Mouse (Mus musculus): ENCODE data around the gene Kcnk5. TPM values are rescaled to one million over a fixed set of nuclear protein-coding genes. Genes with fewer than 3 reads are reported as not detected.

Kcnk5 gene
- polyA plus RNA-seq, 1 experiment: 48.0 TPM

GRCm38 (mm10) chr14:20202655-20203181, 21.1 kb upstream of the Kcnk5 start:
- Histone ChIP-seq H3K36me3 (ENCODE audit: control insufficient read depth, insufficient read depth, low read length) (no peaks in the 10 kb centered on the region), H3K4me3 (ENCODE audit: low read depth, low read length) (no peak overlapping the region), H3K27ac (ENCODE audit: insufficient read depth, low read depth, low read length) (no peak overlapping the region), H3K4me1 (ENCODE audit: control insufficient read depth, insufficient read depth, insufficient read length, low read length) (peaks cover 3% of the 10 kb centered on the region; the same call in 1 of the 2 replicates), H3K27me3 (ENCODE audit: control insufficient read depth, insufficient read depth, low read length) (no peaks in the 10 kb centered on the region)
- TF ChIP-seq CTCF (IDR thresholded peaks at IDR 0.05; ENCODE audit: extremely low read depth, insufficient read length, insufficient replicate concordance, low read depth, low read length): no peak
- no peak for TF ChIP-seq POLR2A (IDR thresholded peaks at IDR 0.05; ENCODE audit: low read depth, low read length)
- WGBS: 84% methylated on average over 5 of the region's 5 CpGs

- Histone ChIP-seq H3K4me3 (ENCODE audit: low read depth, low read length) (no peak overlapping the region), H3K36me3 (ENCODE audit: control insufficient read depth, insufficient read depth, low read length) (no peaks in the 10 kb centered on the region), H3K27ac (ENCODE audit: insufficient read depth, low read depth, low read length) (no peak overlapping the region), H3K27me3 (ENCODE audit: control insufficient read depth, insufficient read depth, low read length) (no peaks in the 10 kb centered on the region), H3K4me1 (ENCODE audit: control insufficient read depth, insufficient read depth, insufficient read length, low read length) (peaks cover 3% of the 10 kb centered on the region; the same call in 1 of the 2 replicates)
- WGBS: 83% methylated on average over 8 of the region's 8 CpGs
- TF ChIP-seq CTCF (IDR thresholded peaks at IDR 0.05; ENCODE audit: extremely low read depth, insufficient read length, insufficient replicate concordance, low read depth, low read length): no peak
- TF ChIP-seq POLR2A (IDR thresholded peaks at IDR 0.05; ENCODE audit: low read depth, low read length): no peak
These were observed 19.6 kb upstream of the Kcnk5 start for GRCm38 (mm10) chr14:20201066-20201683.

GRCm38 (mm10) chr14:20193103-20193715, 11.6 kb upstream of the Kcnk5 start:
- Histone ChIP-seq H3K27ac (ENCODE audit: insufficient read depth, low read depth, low read length) (peak overlapping the region; percentile 69), H3K27me3 (ENCODE audit: control insufficient read depth, insufficient read depth, low read length) (no peaks in the 10 kb centered on the region), H3K4me3 (ENCODE audit: low read depth, low read length) (no peak overlapping the region), H3K36me3 (ENCODE audit: control insufficient read depth, insufficient read depth, low read length) (no peaks in the 10 kb centered on the region), H3K4me1 (ENCODE audit: control insufficient read depth, insufficient read depth, insufficient read length, low read length) (peaks cover 13% of the 10 kb centered on the region; the same call in 1 of the 2 replicates)
- WGBS: 36% methylated on average over 4 of the region's 4 CpGs
- no peak for TF ChIP-seq POLR2A (IDR thresholded peaks at IDR 0.05; ENCODE audit: low read depth, low read length)
- TF ChIP-seq CTCF (IDR thresholded peaks at IDR 0.05; ENCODE audit: extremely low read depth, insufficient read length, insufficient replicate concordance, low read depth, low read length): no peak

GRCm38 (mm10) chr14:20191136-20191735, 9.6 kb upstream of the Kcnk5 start:
- WGBS: 72% methylated on average over 5 of the region's 5 CpGs
- Histone ChIP-seq H3K36me3 (ENCODE audit: control insufficient read depth, insufficient read depth, low read length) (no peaks in the 10 kb centered on the region), H3K27me3 (ENCODE audit: control insufficient read depth, insufficient read depth, low read length) (no peaks in the 10 kb centered on the region), H3K4me1 (ENCODE audit: control insufficient read depth, insufficient read depth, insufficient read length, low read length) (peaks cover 13% of the 10 kb centered on the region; the same call in 1 of the 2 replicates), H3K4me3 (ENCODE audit: low read depth, low read length) (no peak overlapping the region), H3K27ac (ENCODE audit: insufficient read depth, low read depth, low read length) (peak overlapping the region; percentile 61)
- TF ChIP-seq CTCF (IDR thresholded peaks at IDR 0.05; ENCODE audit: extremely low read depth, insufficient read length, insufficient replicate concordance, low read depth, low read length): no peak
- TF ChIP-seq POLR2A (IDR thresholded peaks at IDR 0.05; ENCODE audit: low read depth, low read length): no peak

GRCm38 (mm10) chr14:20189751-20190150, 8.1 kb upstream of the Kcnk5 start:
- Histone ChIP-seq H3K27ac (ENCODE audit: insufficient read depth, low read depth, low read length) (peak overlapping the region; percentile 85), H3K4me3 (ENCODE audit: low read depth, low read length) (no peak overlapping the region), H3K4me1 (ENCODE audit: control insufficient read depth, insufficient read depth, insufficient read length, low read length) (peaks cover 21% of the 10 kb centered on the region; the same call in 1 of the 2 replicates), H3K36me3 (ENCODE audit: control insufficient read depth, insufficient read depth, low read length) (no peaks in the 10 kb centered on the region), H3K27me3 (ENCODE audit: control insufficient read depth, insufficient read depth, low read length) (no peaks in the 10 kb centered on the region)
- TF ChIP-seq POLR2A (IDR thresholded peaks at IDR 0.05; ENCODE audit: low read depth, low read length): no peak
- no peak for TF ChIP-seq CTCF (IDR thresholded peaks at IDR 0.05; ENCODE audit: extremely low read depth, insufficient read length, insufficient replicate concordance, low read depth, low read length)
- 22% methylated on average over 2 of the region's 2 CpGs for WGBS

GRCm38 (mm10) chr14:20185426-20185825, 3.8 kb upstream of the Kcnk5 start:
- Histone ChIP-seq H3K36me3 (ENCODE audit: control insufficient read depth, insufficient read depth, low read length) (no peaks in the 10 kb centered on the region), H3K27ac (ENCODE audit: insufficient read depth, low read depth, low read length) (no peak overlapping the region), H3K4me3 (ENCODE audit: low read depth, low read length) (no peak overlapping the region), H3K4me1 (ENCODE audit: control insufficient read depth, insufficient read depth, insufficient read length, low read length) (peaks cover 15% of the 10 kb centered on the region; the same call in 1 of the 2 replicates), H3K27me3 (ENCODE audit: control insufficient read depth, insufficient read depth, low read length) (no peaks in the 10 kb centered on the region)
- TF ChIP-seq POLR2A (IDR thresholded peaks at IDR 0.05; ENCODE audit: low read depth, low read length): no peak
- TF ChIP-seq CTCF (IDR thresholded peaks at IDR 0.05; ENCODE audit: extremely low read depth, insufficient read length, insufficient replicate concordance, low read depth, low read length): no peak
- WGBS: 36% methylated on average over 9 of the region's 9 CpGs

GRCm38 (mm10) chr14:20183701-20184100, 2.1 kb upstream of the Kcnk5 start:
- Histone ChIP-seq H3K27me3 (ENCODE audit: control insufficient read depth, insufficient read depth, low read length) (no peaks in the 10 kb centered on the region), H3K36me3 (ENCODE audit: control insufficient read depth, insufficient read depth, low read length) (0 out of 2 replicates have a peak, but pooled peaks cover 2% of the 10 kb centered on the region), H3K27ac (ENCODE audit: insufficient read depth, low read depth, low read length) (no peak overlapping the region), H3K4me1 (ENCODE audit: control insufficient read depth, insufficient read depth, insufficient read length, low read length) (peaks cover 13% of the 10 kb centered on the region; the same call in 1 of the 2 replicates), H3K4me3 (ENCODE audit: low read depth, low read length) (no peak overlapping the region)
- TF ChIP-seq CTCF (IDR thresholded peaks at IDR 0.05; ENCODE audit: extremely low read depth, insufficient read length, insufficient replicate concordance, low read depth, low read length) (no peak), POLR2A (IDR thresholded peaks at IDR 0.05; ENCODE audit: low read depth, low read length) (no peak)
- WGBS: 91% methylated on average over 5 of the region's 5 CpGs

Data from small intestine, adult 2 months (tissue).